Mouse (Mus musculus) neural tube, embryonic 10.5 days (tissue): ENCODE data around the gene Bmp6.

Source experiments
- DNase-seq: peaks from one replicate; pipeline ENCODE4 v3.0.0-alpha.2; 2017; ENCODE audit warnings: low spot score; ENCODE audit errors: extremely low spot score

The Bmp6 gene

DNA sequence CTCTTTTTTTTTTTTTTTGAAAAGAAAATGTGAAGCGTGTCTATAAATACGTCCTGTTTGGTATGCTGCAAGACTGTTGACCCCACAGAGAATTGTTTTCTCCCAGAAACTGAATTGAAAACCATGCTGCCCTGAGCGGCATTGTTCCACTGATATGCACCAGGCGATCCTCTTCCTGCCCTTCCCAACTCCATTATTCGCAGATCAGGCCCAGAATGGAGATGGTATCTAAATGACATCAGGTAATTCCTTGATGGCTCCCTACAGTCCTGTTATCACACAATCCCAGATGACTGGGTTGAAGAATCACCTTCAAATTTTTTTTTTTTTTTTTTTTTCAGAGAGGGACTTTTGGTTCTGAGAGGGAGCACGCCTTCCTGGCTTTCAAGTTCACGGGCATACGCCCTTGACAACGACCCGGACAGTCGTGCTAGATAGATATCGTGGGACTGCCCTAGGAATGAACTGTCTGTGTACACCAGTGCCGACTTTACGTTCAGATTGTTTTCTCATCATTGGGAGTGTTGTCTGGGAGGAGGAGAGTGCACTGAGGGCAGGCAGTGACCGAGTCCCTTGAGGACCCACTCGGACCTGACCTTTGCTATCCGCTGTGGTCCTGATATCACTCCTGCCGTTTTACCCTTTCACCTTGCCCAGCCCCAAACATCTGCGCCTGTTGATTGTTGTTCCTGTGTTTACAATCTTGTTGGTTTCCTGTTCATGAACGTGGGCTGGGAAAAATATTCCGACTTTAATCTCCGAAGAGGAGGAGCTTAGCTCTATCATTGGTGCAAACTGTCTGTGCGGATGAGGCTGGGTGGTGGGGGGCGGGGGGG is 8.7 kb downstream of the Bmp6 start:
- no peak for DNase-seq

DNA sequence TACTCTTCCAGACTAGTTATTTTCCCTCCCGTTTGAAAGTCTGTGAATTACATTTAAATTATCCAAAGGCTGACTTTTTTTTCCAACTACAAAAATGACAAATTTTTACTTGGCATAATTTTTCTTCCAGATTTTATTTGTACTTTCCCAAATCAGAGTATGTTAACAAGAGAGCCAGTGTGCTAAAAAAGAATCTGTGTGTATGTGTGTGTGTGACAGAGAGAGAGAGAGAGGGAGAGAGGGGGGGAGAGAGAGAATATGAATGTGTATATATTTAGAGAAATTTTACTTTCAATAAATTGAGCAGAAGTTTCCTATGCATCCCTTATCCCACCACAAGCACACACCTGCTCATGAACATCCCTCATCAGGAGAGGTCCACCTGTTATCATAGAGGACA is 9.4 kb downstream of the Bmp6 start:
- no peak for DNase-seq

DNA sequence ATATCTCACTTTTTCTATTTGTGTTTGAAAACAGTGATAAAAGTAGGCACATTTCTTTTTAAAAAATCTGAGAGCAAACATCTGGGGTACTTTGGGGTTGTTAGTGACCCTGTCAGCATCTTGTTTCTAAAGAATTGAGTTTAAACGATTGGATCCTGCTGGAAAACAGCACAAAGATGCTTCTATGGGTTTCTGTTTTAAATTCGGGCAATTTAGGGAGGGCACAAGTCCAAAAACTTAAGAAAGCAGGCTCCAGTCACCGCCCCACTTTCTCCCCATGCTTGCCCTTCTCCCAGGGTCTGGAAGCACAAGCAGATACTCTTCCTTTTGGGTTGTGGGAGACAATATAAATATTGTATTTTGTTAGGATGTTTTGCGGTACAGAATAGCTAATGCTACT is 14.1 kb downstream of the Bmp6 start:
- DNase-seq: no peak

DNA sequence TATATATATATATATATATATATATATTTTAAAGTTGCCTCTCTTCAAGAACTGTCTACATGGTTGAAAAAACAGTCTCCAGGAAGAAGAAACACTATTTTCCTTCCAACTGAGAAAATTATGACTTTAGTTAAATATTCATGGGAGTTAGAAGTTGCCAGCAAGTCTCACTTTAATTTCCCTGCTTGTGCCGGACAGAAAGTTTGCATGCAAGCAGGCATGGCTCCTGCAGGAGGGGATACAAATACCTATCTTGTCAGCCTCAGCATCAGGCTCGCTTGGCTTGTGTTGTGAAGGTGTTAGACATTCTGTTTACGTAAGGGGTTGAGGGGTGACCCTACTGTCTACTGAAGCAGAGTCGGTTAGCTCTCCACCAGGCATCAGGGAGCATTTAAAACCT is 17.8 kb downstream of the Bmp6 start:
- no peak for DNase-seq

DNA sequence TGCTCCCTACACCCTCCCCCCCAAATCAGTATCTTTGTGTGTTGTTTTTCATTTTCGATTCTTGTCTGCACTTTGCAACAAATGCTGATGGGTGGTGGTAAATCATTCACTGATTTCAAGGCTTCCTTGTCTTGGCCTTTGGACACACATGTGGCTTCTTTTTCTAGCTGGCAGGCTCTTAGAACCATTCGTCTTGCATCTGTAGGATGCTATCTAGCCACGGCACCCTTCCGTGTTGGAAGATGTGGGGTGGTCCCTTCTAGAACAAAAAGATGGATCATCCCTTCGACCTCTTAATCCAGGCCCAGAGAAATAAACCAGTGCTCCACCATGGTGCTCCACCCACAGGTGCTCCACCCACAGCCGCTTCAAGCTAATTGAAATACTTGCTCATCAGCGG is 19.0 kb downstream of the Bmp6 start:
- DNase-seq: no peak

DNA sequence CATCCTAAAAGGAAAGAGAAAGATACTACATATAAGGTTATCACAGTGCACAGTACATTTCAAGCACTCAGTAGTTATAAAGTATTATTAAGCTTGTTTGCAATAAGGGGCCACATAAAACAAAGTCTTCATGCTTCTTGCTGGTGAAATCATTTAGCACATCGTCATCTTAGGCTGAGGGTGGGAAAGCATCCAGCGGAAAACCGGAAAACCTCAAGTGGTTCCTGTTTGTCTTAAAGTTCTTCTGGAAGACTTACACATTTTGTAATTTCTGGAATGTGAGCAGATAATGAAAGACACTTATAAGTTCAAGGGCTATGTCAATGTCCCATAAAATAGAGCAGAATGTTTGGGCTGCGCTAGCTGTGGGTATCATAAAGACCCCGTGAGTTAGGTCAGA is 24.7 kb downstream of the Bmp6 start:
- no peak for DNase-seq

DNA sequence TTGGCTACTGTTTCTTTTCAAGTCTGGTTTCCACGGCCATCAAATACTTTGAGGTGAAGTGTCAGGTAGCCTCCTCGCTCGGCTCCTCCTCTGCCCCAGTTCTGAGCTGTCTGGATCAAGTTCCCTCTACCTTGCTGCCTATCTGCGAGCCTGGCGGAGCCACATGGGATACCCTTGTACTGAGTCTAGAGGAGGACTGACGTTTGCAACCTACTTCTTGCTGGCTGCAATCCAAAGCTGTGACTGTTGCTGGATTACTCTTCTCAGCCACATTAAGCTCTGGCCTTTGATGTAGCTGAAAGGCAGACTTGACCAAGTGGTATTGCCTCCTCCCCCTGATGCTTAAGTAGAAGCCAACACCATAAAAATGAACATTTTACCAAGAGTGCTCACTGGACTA is 31.2 kb downstream of the Bmp6 start:
- no peak for DNase-seq

DNA sequence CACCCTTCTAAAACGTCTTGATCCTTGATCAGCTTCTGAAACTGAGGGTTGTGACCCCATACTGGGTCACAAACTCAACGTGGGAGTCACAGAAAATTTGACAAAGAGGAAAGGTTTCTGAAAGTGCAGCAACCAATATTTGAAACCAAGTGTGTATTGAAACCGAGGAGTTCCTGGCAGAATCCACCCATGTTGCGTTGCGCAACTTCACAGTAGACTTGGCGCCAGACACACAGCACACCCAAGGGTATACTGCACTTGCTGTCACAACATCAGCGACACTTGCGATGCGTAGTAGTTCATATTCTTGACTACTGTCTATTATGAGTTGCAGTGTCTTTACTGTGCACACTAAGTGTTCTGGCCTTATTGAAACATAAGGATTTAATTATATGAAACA is 32.4 kb downstream of the Bmp6 start:
- no peak for DNase-seq

DNA sequence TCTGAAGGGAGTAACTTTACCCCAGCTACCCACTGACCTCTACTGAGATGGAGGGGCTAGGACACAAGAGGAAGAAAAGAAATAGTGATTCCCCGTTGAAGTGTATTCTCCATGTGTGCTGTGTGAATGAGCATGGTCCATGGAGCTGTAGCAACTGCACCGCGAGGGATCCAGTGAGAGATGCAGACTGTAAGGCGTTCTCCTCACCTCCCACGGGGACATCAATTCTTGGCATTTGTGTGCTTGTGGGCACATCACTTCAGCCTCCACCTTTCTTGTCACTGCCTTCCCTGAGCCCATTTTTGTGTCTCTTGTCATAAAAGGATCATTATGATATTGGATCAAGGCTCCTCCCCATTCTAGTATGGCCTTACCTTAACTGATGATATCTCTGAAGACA is 34.9 kb downstream of the Bmp6 start:
- DNase-seq: no peak

DNA sequence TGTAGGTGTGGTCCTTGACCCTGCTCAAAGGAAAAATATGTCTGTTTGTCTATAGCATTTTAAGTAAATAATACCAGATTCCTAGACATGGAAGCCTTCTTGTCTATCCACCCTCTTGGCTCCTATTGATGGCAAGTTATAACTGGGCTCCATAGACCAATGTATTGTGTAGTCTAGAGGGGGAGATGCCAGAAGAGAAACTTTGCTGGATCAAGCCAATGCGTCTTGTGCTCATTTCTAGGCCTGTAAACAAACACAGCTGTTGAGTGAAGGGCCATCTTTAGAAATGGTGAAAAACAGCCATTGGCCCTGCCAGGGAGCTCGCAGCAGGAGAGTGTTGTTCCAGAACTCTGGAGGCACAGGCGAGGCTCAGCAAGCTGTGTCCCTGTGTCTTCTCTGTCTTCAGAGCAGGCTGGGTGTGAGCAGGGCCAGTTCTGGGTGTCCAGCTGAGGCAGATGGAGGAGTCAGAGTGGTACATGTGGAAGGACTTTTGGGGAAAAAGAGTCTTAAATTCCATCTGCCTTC is 41.2 kb downstream of the Bmp6 start:
- DNase-seq: no peak

DNA sequence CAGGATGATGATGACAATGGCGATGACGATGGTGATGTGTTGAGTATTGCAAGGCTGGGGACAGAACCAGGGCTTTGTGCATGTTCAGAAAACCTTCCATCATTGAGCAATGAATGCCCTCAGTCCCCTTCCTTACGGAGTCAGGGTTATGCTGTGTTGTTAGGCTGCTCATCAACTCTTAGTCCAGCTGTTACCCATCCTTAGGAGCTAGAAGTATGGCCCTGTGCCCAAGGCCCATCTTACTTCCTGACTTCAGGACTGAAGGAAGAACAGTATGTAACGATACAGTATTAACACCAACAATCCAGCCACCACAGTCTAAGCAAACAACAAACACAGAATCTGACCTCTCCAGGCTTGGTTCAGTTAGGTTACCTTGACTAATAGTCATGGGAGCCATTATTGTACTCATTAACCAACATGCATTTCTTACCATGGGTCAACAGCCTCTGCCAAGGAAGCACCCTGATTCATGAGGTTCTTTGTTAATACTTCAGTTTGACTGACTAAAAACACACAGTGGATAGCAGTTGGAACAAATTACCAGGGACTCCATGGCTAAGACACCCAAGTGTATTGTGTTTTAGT is 42.6 kb downstream of the Bmp6 start:
- no peak for DNase-seq

DNA sequence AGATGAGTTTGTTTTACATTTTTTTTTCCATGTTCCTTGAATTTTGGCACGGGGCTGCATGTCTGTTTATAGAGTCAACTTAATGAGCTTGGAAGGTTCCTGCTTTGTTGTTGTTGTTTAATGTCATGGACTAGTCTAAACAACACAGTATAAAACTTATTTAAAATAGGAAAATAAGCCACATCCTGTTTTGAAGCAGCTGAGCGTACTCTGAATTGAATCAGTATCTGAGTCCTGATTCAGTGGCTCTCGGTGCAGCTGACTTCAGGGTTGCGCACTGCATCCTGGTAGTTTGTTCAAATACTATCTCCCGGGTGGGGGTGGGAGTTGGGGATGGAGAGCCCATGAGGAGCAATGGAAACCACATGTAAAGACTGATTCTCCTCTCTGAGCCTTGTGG is 48.5 kb downstream of the Bmp6 start:
- no peak for DNase-seq

DNA sequence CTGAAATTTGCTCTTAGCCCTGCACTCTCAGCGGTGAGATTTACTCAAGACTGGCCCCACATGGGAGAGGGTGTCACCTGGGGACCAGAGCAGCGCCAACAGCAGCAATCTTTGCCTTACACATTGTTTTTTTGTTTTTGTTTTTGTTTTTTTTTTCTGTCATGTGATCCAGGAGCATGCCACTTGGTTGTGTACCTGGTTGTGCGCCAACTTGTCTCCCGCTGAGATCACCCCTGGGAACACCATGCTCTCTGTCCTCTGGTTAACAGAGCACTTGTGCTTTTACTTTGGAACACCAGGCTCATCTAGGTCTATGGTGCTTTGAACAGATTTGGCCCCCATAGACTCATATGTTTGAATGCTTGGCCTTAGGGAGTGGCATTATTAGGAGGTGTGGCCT is 50.1 kb downstream of the Bmp6 start:
- DNase-seq: no peak

DNA sequence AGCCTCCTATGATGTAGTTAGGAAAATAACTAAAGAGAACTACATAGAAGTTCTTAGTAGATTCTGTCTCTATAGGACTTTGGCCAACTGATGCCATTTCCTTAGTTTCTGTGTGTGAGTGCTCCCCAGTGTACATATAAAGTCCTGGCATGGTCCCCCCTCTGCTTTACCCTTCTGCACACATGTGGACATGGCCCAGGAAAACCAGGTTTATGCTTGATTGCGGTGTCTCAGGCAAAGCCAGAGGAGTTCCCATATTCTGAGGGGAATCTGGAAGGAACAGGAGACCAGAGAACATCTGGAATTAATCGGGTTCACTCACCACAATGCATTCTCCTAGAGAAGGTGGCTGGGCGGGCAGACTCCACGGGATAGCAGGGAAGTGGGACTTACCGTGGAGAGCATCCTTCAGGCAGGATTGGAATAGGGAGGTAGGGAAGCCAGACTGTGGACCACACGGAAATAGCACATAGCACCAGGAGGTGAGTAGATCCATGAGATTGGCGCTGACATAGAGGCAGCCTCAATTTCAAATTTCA is 52.2 kb downstream of the Bmp6 start:
- DNase-seq: no peak

DNA sequence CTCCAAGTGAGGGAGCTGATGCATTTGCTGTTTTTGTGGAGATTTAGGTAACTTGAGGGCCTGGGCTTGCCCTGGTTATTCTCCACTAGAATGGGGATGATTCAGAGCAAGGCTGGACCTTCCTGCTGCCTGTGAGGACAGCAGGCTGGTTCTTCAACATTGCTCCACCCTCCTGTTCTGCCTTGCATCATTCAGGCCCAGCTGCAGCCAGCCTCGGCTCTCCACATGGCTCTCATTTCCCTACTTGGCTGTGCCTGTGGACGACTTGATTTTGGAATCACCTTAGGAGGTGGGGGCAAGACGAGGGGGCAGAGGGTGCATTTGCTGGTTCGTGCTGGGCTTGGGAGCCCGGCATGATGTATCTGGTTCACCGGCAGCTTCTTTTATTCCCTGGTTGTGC is 53.8 kb downstream of the Bmp6 start:
- DNase-seq: no peak

DNA sequence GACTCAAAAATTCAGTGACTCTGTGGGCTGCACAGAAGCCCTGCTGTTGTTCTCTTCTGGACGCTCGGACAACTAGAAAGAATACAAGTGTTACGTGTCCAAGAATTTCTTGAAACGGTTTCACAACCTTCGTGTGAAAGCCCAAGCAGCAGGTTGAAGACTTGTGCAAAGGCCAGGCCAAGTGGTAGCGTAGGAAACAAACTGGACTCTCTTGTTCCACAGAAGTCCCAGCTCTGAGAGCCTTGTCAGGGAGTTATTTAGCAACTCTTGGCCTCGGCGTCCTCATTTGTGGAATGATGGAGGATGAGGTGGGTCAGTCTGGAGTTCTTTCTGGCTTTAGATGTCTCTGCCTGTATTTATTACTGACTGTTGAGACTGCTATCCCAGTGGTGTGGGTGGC is 55.8 kb downstream of the Bmp6 start:
- no peak for DNase-seq

DNA sequence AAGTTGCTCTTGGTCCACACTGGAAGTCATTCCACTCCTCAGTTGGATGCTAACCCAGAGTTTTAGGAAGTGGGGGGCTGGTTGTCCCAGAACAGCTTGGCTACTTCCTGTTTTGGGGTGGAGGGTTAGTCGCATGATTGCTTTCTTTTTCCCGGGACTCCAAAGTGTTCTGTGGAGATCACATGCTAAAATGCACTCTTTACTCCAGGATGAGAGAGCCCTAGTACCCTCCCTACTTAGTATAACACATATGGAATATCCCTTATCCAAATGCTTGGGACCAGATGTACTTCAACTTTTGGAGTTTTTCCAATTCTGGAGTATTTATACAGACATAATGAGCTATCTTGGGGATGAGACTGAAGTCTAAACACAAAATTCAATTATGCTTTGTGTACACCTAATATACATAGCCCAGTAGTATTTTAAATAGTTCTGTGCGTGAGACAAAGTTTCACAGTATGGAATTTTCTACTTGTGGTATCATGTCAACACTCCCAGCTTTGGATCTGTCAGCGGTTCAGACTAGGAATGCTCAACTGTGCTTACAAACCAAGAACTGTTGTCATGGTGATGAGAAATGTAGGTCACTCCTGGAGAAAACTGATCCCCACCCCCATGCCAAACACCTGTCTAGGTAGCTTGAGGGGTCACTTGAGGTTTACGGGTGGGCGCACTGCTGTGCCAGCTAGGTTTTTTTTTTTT is 62.9 kb downstream of the Bmp6 start:
- DNase-seq: no peak

DNA sequence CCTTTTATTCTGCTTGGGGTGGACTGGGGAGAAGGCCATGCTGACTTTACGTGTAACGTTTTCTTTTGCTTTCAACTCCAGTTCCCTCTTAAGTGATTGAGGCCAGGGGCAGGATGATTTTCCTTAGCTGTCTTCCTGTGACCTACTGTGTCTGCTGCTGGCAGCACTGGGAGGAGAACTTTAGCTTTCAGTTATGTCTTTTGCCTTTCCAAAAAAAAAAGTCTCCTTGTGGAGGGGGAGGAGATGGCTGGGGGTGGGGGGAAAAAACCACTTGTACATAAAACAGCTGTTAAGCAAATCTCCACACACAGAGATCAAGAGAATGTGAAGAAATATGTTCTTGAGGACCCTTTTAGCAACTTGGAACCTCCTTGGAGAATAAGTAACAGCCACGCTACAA is 63.7 kb downstream of the Bmp6 start:
- DNase-seq: no peak

DNA sequence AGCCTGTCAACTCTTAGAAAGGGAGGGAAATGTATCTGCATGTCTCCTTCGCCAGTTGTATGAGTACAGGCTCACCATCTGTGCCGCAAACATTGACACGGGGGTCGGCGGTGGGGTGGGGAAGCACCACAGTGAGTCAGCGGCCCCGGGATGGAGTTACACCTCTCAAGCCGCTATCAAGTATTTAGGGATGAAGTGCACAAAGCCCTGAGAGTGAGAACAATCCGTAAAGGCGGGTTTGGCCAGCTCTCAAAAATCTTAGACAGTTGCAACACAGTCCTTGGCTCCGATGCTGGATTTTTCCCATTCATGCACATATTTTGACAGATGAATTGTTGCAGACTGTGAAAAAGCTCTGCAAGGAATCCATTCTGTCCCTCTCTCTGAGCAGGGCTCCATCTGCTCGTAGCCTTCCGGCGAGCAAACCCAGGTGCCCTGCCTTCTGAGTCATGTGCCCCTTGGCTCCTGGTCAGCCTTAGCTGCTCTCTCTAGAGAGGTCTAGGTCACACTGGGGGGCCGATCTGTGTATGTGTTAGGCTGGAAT is 65.5 kb downstream of the Bmp6 start:
- DNase-seq: peak; percentile 18

DNA sequence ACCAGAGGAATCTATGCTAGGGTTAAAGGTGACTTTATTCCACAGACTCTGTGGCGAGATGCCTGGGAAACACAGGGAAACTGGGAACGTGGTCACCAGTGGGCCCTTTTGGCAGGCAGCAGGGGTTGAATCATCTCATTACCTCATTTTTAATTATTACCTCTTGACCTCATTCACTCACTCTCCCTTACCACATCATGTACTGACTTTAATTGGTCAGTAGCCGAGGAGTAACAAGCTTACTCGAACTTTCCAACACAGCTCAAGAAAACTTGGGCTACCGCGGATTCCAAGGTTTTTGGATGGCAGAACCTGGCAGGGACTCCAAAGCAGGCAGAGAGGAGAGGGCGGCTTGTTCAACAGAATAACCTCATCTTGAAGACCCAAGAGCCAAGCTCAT is 74.9 kb downstream of the Bmp6 start:
- DNase-seq: no peak

DNA sequence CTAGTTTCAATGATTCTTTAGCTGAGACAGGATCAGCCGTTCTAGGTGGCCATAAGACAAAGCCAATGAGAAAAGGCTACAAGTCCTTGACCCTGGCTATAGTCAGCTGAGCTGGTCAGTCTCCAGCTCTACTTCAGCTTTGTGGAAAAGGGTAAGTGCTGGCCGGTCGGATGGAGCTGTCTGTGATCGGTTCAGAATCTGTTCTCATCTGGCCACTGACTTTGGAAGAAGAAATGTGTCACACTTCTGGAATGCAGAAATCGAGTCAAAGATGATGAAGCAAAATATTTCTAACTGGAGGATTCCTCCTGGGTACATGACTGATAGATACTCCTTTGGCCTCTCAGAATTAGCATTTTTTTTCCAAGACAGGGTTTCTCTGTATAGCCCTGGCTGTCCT is 77.6 kb downstream of the Bmp6 start:
- no peak for DNase-seq

DNA sequence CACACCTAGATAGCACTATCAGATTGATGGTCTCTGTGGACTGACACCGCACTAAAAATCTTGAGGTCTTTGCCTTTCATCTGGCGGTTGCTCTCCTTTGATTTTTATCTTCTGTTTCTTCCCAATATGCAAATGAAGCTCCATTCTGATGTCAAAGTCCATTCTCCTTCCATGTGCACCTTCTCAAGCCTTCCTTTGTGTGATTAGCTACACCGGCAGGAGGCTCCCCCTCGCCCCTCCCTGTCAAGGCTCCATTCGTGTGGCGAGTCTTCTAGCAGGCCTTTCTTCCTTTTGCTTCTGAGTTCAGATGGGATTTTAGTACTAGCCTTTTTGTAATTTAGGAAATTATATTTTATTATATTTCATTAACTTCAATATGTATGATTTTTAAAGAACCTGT is 80.4 kb downstream of the Bmp6 start:
- DNase-seq: no peak
